Mouse (Mus musculus): ENCODE measurements around the gene Dpy19l3. TPM values are rescaled to one million over a fixed set of nuclear protein-coding genes. Genes with fewer than 3 reads are reported as not detected.

The Dpy19l3 gene
- polyA plus RNA-seq, 1 experiment from 2014 or later = 0.42 TPM

GRCm38 (mm10) chr7:35764461-35764860, 10.2 kb upstream of the Dpy19l3 start:
- WGBS (ENCODE audit: missing documents) = 91% methylated on average over 11 of the region's 11 CpGs
- H3K27ac ChIP-seq = no peak overlapping the region
- H3K4me3 ChIP-seq (ENCODE audit: inconsistent target) = no peak overlapping the region
- no peaks in the 10 kb centered on the region for H3K79me2 ChIP-seq (ENCODE audit: inconsistent target)
- no peaks in the 10 kb centered on the region for H3K36me3 ChIP-seq (ENCODE audit: inconsistent target)

GRCm38 (mm10) chr7:35761801-35762200, 7.5 kb upstream of the Dpy19l3 start:
- Histone ChIP-seq H3K36me3 (ENCODE audit: inconsistent target) (no peaks in the 10 kb centered on the region), H3K79me2 (ENCODE audit: inconsistent target) (no peaks in the 10 kb centered on the region), H3K27ac (no peak overlapping the region), H3K4me3 (ENCODE audit: inconsistent target) (no peak overlapping the region)
- WGBS (ENCODE audit: missing documents) = 82% methylated on average over 4 of the region's 5 CpGs

- H3K36me3 ChIP-seq (ENCODE audit: inconsistent target) = no peaks in the 10 kb centered on the region
- WGBS (ENCODE audit: missing documents) = 70% methylated on average over 2 of the region's 2 CpGs
- no peak overlapping the region for H3K27ac ChIP-seq
- H3K4me3 ChIP-seq (ENCODE audit: inconsistent target) = no peak overlapping the region
- no peaks in the 10 kb centered on the region for H3K79me2 ChIP-seq (ENCODE audit: inconsistent target)
Observed at GRCm38 (mm10) chr7:35759602-35760001, 5.3 kb upstream of the Dpy19l3 start.

- 51% methylated on average over 14 of the region's 14 CpGs for WGBS (ENCODE audit: missing documents)
- Histone ChIP-seq H3K27ac (no peak overlapping the region), H3K4me3 (ENCODE audit: inconsistent target) (no peak overlapping the region), H3K36me3 (ENCODE audit: inconsistent target) (no peaks in the 10 kb centered on the region), H3K79me2 (ENCODE audit: inconsistent target) (no peaks in the 10 kb centered on the region)
Observed at GRCm38 (mm10) chr7:35756510-35757440, 2.5 kb upstream of the Dpy19l3 start.

- H3K27ac ChIP-seq = no peak overlapping the region
- H3K4me3 ChIP-seq (ENCODE audit: inconsistent target) = no peak overlapping the region
- H3K36me3 ChIP-seq (ENCODE audit: inconsistent target) = no peaks in the 10 kb centered on the region
- no peaks in the 10 kb centered on the region for H3K79me2 ChIP-seq (ENCODE audit: inconsistent target)
- WGBS (ENCODE audit: missing documents) = 75% methylated on average over 4 of the region's 4 CpGs
Observed at GRCm38 (mm10) chr7:35754886-35755168, 573 bp upstream of the Dpy19l3 start.

- Histone ChIP-seq H3K4me3 (ENCODE audit: inconsistent target) (no peak overlapping the region), H3K79me2 (ENCODE audit: inconsistent target) (no peaks in the 10 kb centered on the region), H3K27ac (no peak overlapping the region), H3K36me3 (ENCODE audit: inconsistent target) (no peaks in the 10 kb centered on the region)
- 14% methylated on average over 15 of the region's 15 CpGs for WGBS (ENCODE audit: missing documents)
Observed at GRCm38 (mm10) chr7:35753319-35754032, 778 bp downstream of the Dpy19l3 start.

GRCm38 (mm10) chr7:35750873-35751272, 3.4 kb downstream of the Dpy19l3 start:
- WGBS (ENCODE audit: missing documents) = 18% methylated on average over 9 of the region's 9 CpGs
- H3K4me3 ChIP-seq (ENCODE audit: inconsistent target) = no peak overlapping the region

GRCm38 (mm10) chr7:35747397-35747964, 6.8 kb downstream of the Dpy19l3 start:
- H3K36me3 ChIP-seq (ENCODE audit: inconsistent target) = no peaks in the 10 kb centered on the region
- no peaks in the 10 kb centered on the region for H3K79me2 ChIP-seq (ENCODE audit: inconsistent target)
- H3K27ac ChIP-seq = no peak overlapping the region
- 96% methylated on average over 14 of the region's 14 CpGs for WGBS (ENCODE audit: missing documents)
- H3K4me3 ChIP-seq (ENCODE audit: inconsistent target) = no peak overlapping the region

More at GRCm38 (mm10) chr7:35750873-35751272, 3.4 kb downstream of the Dpy19l3 start:
- Histone ChIP-seq H3K36me3 (ENCODE audit: inconsistent target) (no peaks in the 10 kb centered on the region), H3K27ac (no peak overlapping the region), H3K79me2 (ENCODE audit: inconsistent target) (no peaks in the 10 kb centered on the region)

GRCm38 (mm10) chr7:35746686-35747396, 7.4 kb downstream of the Dpy19l3 start:
- Histone ChIP-seq H3K27ac (no peak overlapping the region), H3K4me3 (ENCODE audit: inconsistent target) (no peak overlapping the region), H3K36me3 (ENCODE audit: inconsistent target) (no peaks in the 10 kb centered on the region), H3K79me2 (ENCODE audit: inconsistent target) (no peaks in the 10 kb centered on the region)
- WGBS (ENCODE audit: missing documents) = 96% methylated on average over 12 of the region's 12 CpGs

GRCm38 (mm10) chr7:35745281-35745702, 9.0 kb downstream of the Dpy19l3 start:
- no peaks in the 10 kb centered on the region for H3K36me3 ChIP-seq (ENCODE audit: inconsistent target)
- H3K79me2 ChIP-seq (ENCODE audit: inconsistent target) = no peaks in the 10 kb centered on the region
- 92% methylated on average over 6 of the region's 6 CpGs for WGBS (ENCODE audit: missing documents)
- no peak overlapping the region for H3K27ac ChIP-seq
- H3K4me3 ChIP-seq (ENCODE audit: inconsistent target) = no peak overlapping the region

GRCm38 (mm10) chr7:35744771-35745170, 9.5 kb downstream of the Dpy19l3 start:
- WGBS (ENCODE audit: missing documents) = 93% methylated on average over 9 of the region's 9 CpGs
- Histone ChIP-seq H3K27ac (no peak overlapping the region), H3K4me3 (ENCODE audit: inconsistent target) (no peak overlapping the region), H3K79me2 (ENCODE audit: inconsistent target) (no peaks in the 10 kb centered on the region), H3K36me3 (ENCODE audit: inconsistent target) (no peaks in the 10 kb centered on the region)

GRCm38 (mm10) chr7:35742310-35742709, 11.9 kb downstream of the Dpy19l3 start:
- no peaks in the 10 kb centered on the region for H3K36me3 ChIP-seq (ENCODE audit: inconsistent target)

GRCm38 (mm10) chr7:35741858-35742257, 12.4 kb downstream of the Dpy19l3 start:
- WGBS (ENCODE audit: missing documents) = 98% methylated on average over 5 of the region's 5 CpGs
- H3K36me3 ChIP-seq (ENCODE audit: inconsistent target) = no peaks in the 10 kb centered on the region

More at GRCm38 (mm10) chr7:35742310-35742709, 11.9 kb downstream of the Dpy19l3 start:
- Histone ChIP-seq H3K27ac (no peak overlapping the region), H3K79me2 (ENCODE audit: inconsistent target) (no peaks in the 10 kb centered on the region), H3K4me3 (ENCODE audit: inconsistent target) (no peak overlapping the region)
- WGBS (ENCODE audit: missing documents) = 58% methylated on average over 5 of the region's 5 CpGs

GRCm38 (mm10) chr7:35740489-35741230, 13.6 kb downstream of the Dpy19l3 start:
- Histone ChIP-seq H3K79me2 (ENCODE audit: inconsistent target) (no peaks in the 10 kb centered on the region), H3K4me3 (ENCODE audit: inconsistent target) (no peak overlapping the region), H3K27ac (no peak overlapping the region; the same call in 1 of the 2 replicates), H3K36me3 (ENCODE audit: inconsistent target) (no peaks in the 10 kb centered on the region)
- 96% methylated on average over 5 of the region's 5 CpGs for WGBS (ENCODE audit: missing documents)

More at GRCm38 (mm10) chr7:35741858-35742257, 12.4 kb downstream of the Dpy19l3 start:
- H3K4me3 ChIP-seq (ENCODE audit: inconsistent target) = no peak overlapping the region
- H3K27ac ChIP-seq = peak overlapping the region; percentile 24
- H3K79me2 ChIP-seq (ENCODE audit: inconsistent target) = no peaks in the 10 kb centered on the region

Measured in macrophage (primary cell).